Mouse (Mus musculus) urinary bladder, postnatal 36 days (tissue): Measurements from ENCODE around the gene Palmd.

Experiments used
- DNase-seq, 2 experiments: peaks; one replicate each; pipeline ENCODE4 v3.0.0; 2022; ENCODE audit warnings: low spot score in 2 of 2, mixed read lengths in 1 of 2

Gene Palmd

GRCm38 (mm10) chr3:116892872-116893271 is 75.9 kb downstream of the Palmd start:
- DNase-seq = no peak

- no peak for DNase-seq
Observed at GRCm38 (mm10) chr3:116892206-116892563, 76.6 kb downstream of the Palmd start.

- no peak for DNase-seq
Observed at GRCm38 (mm10) chr3:116891436-116892205, 77.2 kb downstream of the Palmd start.

DNA sequence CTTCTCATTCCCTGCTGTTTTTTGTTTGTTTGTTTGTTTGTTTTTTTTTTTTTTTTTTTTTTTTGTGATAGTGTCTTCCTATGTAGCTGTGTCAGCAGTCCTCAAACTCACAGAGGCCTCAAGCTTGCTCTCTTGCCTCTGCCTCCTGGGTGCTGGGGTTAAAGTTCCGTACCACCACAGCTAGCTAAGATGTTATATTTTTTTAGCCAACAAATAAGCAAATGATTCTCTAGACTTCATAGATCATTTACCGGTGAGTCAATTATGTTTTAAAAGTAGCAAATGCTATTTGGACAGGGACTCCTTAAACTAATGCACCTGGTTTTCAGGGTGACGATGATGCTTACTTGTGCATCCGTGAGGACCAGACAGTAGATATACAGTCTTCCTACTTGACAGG is 78.2 kb downstream of the Palmd start:
- DNase-seq = no peak

- no peak for DNase-seq
Observed at GRCm38 (mm10) chr3:116889358-116889757, 79.4 kb downstream of the Palmd start.

GRCm38 (mm10) chr3:116884941-116885340 is 83.8 kb downstream of the Palmd start:
- no peak for DNase-seq

DNA sequence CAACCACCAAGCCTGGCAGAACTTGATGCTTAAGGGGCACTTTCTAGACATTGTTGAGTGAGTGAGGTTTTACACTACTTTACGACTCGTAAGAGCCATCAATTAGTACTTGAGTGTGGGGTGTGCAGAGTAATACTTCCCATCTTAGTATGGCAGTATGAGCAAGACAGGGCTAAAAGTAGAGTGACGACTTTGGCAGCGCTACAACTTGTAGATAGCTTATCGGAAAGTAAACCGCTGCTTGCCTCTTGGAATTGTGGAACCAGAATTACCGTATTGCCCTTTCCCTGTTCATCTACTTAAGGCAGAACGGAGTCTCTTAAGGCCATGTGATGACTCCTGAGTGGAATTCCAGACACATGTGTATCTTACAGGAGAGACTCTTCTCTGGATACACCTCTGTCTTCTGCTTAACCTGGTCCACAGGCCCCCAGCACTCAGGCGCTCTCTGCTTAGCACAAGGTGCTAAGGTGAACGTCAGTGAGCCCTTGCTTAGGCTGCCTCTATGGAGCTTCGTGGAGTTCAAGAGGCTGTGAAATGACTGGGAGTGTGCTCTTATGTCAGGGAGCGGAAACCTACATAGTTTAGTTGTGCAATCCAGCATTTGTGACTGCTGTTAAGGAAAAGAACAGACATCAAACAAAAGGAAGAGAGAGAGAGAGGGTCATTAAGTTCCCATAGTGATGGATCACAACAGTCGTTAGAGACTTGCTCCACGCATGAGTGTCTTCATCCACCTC is 86.4 kb downstream of the Palmd start:
- DNase-seq = no peak

DNA sequence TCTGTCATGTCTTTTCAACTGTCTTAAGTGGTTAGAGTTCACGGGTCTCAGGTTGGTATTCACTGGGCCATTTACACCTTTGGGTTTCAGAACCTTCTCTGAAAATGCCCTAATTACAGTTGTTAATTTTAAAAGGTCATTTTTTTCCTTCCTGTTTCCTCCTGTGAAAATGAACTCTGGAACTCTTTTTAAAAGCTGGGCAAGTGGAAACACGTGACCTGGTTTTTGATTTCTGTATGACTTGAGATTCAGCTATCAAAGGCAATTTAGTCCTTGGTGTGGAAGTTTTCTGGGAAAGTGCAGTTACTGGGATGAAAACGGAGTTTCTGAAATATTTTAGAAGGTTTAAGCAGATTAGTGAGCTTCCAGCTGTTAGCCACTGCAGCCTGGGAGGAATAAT is 98.4 kb downstream of the Palmd start:
- no peak for DNase-seq
